Mouse (Mus musculus) midbrain, embryonic 11.5 days (tissue): ENCODE data around the gene Limch1. TPM values are rescaled to one million over a fixed set of nuclear protein-coding genes. Genes with fewer than 3 reads are reported as not detected.

Source experiments
- ATAC-seq: fragments of 200-750 bp; cut with Nextera tagmentation; 2 replicates; pipeline ENCODE4 v1.8.0; 2017; ENCODE audit warnings: moderate TSS enrichment, moderate library complexity; ENCODE audit not compliant: low FRiP score
- DNase-seq: peaks from one replicate; pipeline ENCODE4 v3.0.0; 2015; ENCODE audit warnings: low spot score; ENCODE audit errors: missing footprints
- H3K27ac ChIP-seq: fragments of 300-500 bp; sonication (generic); 2 replicates; pipeline ENCODE4 v1.5.1; 2014; ENCODE audit warnings: low read depth, low read length
- H3K27me3 ChIP-seq: fragments of 300-500 bp; sonication (generic); 2 replicates; pipeline ENCODE4 v1.6.1; 2014; ENCODE audit warnings: mild to moderate bottlenecking, low read length, moderate library complexity, mixed read lengths; ENCODE audit not compliant: control insufficient read depth, insufficient read depth
- H3K36me3 ChIP-seq: fragments of 300-500 bp; sonication (generic); 2 replicates; pipeline ENCODE4 v1.6.1; 2014; ENCODE audit warnings: mild to moderate bottlenecking, low read length, moderate library complexity, mixed read lengths; ENCODE audit not compliant: control insufficient read depth, insufficient read depth
- H3K4me1 ChIP-seq: fragments of 300-500 bp; sonication (generic); 2 replicates; pipeline ENCODE4 v1.6.1; 2014; ENCODE audit warnings: low read length; ENCODE audit not compliant: control insufficient read depth, insufficient read depth
- H3K4me2 ChIP-seq: fragments of 300-500 bp; sonication (generic); 2 replicates; pipeline ENCODE4 v1.6.1; 2014; ENCODE audit warnings: mild to moderate bottlenecking, moderate library complexity
- H3K4me3 ChIP-seq: fragments of 300-500 bp; sonication (generic); 2 replicates; pipeline ENCODE4 v1.5.1; 2014; ENCODE audit warnings: low read depth, low read length
- H3K9ac ChIP-seq: fragments of 300-500 bp; sonication (generic); 2 replicates; pipeline ENCODE4 v1.6.1; 2014; ENCODE audit warnings: low read length
- H3K9me3 ChIP-seq: fragments of 300-500 bp; sonication (generic); 2 replicates; pipeline ENCODE4 v1.6.1; 2016; ENCODE audit warnings: low read length; ENCODE audit not compliant: control insufficient read depth
- WGBS: fragments of 180-500 bp; shearing (Covaris S2); extraction: QIAGEN DNeasy Blood & Tissue Kit; methylation state at CpG from one replicate; pipeline ENCODE4 v1.1.7; 2014; 5-methylcytosine and 5-hydroxymethylcytosine counted together
- polyA plus RNA-seq: library from polyadenylated mRNA; unstranded; fragments of >200 nt; fragmentation: Nextera tagmentation; extraction: Ambion mirVana; gene quantifications from 2 replicates; pipeline ENCODE4 v1.2.1, GENCODE M21; 2014

Gene Limch1
- polyA plus RNA-seq, 1 experiment from 2014 or later: 50.5 TPM

DNA sequence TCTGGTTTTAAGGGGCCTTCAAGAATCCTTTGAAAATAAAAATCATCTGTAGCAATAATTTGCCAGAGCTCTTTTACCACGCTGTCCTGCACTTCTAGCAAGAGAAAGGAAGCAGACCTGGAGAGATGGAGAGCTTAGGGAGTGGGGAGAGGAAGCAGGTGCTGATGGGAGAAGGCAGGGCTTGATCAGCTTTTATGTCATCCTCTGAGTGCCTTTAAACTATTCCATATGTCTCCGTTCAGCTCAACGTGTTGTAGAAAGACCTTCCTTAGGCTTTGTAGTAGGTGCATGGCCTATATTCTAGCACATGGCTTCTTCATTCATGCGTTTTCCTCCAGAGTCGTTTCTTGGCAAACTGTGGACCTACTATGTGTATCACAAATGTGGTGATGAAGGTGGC is 237.5 kb downstream of the Limch1 start:
- Histone ChIP-seq H3K4me3 (no peak overlapping the region), H3K9me3 (no peaks in the 10 kb centered on the region), H3K4me1 (no peaks in the 10 kb centered on the region), H3K4me2 (no peak overlapping the region), H3K36me3 (no peaks in the 10 kb centered on the region), H3K27ac (no peak overlapping the region), H3K9ac (no peak overlapping the region), H3K27me3 (no peaks in the 10 kb centered on the region)
- ATAC-seq (no peak), DNase-seq (no peak)
- WGBS: 91% methylated on average over 5 of the region's 5 CpGs

DNA sequence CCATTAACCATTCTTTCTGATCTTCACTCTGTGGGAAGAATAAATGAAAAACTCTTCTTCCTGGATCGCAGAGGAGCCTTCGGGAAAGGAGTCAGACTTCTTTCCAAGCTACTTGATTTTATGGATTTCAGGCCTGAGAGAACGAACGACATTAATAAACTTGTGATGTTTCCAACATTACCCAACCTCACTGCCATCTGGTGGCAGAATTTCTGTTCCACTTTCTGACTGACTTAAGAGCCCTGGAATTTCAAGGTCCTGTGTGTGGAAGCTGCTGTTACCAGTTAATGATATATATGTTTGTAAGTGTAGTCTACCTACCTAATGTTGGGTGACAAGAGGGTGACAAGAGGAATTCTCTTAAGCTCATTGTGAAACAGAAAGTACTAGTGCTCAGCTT is 243.3 kb downstream of the Limch1 start:
- 91% methylated on average over 4 of the region's 4 CpGs for WGBS
- no peak overlapping the region for H3K27ac ChIP-seq
- no peak overlapping the region for H3K9ac ChIP-seq
- H3K27me3 ChIP-seq: no peaks in the 10 kb centered on the region
- H3K9me3 ChIP-seq: no peaks in the 10 kb centered on the region
- ATAC-seq: no peak
- no peak overlapping the region for H3K4me2 ChIP-seq
- H3K4me3 ChIP-seq: no peak overlapping the region
- H3K4me1 ChIP-seq: no peaks in the 10 kb centered on the region
- DNase-seq: no peak
- H3K36me3 ChIP-seq: no peaks in the 10 kb centered on the region

DNA sequence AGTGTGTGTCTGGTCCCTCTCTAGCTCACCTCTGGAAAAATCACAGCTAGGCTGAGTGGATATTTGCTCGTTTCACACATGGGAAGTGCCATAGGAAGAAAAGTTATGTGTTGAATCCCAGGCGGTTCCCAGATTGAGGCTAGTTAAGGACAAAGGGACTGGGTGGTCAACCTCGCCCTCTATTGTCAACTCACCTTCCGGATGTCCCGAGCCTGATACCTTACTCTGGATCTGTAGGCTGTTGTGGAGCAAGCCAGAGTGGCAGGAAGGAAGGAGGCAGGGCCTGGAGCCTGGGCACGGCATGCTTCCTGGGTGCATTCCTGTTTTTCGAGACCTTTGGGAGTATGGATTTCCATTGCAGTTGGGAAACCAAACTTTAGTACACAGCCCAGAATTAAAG is 243.9 kb downstream of the Limch1 start:
- no peaks in the 10 kb centered on the region for H3K36me3 ChIP-seq
- H3K9me3 ChIP-seq: no peaks in the 10 kb centered on the region
- ATAC-seq (no peak), DNase-seq (no peak)
- WGBS: 86% methylated on average over 7 of the region's 7 CpGs
- no peak overlapping the region for H3K4me3 ChIP-seq
- no peak overlapping the region for H3K27ac ChIP-seq
- no peak overlapping the region for H3K4me2 ChIP-seq
- H3K27me3 ChIP-seq: no peaks in the 10 kb centered on the region
- no peaks in the 10 kb centered on the region for H3K4me1 ChIP-seq
- H3K9ac ChIP-seq: no peak overlapping the region

DNA sequence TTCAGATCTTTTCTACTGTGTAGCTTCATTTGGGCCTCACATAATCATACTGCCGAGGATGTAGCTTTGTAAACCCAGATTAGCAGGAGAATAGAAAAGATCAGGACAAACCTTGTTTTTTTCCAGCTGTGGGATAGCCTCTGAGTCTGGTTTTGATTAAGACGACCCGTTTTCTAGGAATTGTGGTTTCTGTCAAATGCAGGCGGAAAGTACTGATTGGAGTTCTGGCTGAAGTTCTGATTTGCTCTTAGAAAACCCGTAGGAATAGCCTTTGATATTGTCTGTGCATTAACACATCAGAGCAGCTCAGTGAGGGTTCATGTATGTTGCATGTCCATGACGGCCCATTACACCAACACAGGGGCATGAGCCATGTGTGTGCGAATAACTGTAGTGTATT is 246.8 kb downstream of the Limch1 start:
- H3K4me2 ChIP-seq: no peak overlapping the region
- 84% methylated on average over 7 of the region's 7 CpGs for WGBS
- peaks cover 12% of the 10 kb centered on the region for H3K4me1 ChIP-seq
- no peaks in the 10 kb centered on the region for H3K36me3 ChIP-seq
- ATAC-seq (no peak), DNase-seq (no peak)
- no peak overlapping the region for H3K4me3 ChIP-seq
- H3K9me3 ChIP-seq: no peaks in the 10 kb centered on the region
- H3K9ac ChIP-seq: no peak overlapping the region
- no peaks in the 10 kb centered on the region for H3K27me3 ChIP-seq
- no peak overlapping the region for H3K27ac ChIP-seq

DNA sequence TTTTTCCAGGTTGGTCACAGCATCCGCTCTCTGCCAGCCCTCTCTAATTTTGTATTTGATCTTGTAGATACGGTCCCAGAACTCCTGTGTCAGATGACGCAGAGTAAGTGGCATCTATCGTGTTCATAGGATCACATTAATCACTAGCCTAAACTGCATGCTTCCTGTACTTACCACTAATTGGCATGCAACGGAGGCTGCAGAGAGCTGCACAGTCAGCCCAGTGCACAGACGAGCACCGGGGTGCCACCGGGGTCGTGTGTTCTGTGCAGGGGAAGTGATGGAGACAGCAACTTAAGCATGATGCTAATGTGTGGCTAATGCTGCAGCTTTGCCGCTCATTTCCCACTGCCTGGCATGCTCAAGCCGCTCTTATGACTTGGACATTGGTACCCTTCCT is 247.4 kb downstream of the Limch1 start:
- DNase-seq (no peak), ATAC-seq (no peak)
- H3K4me3 ChIP-seq: no peak overlapping the region
- WGBS: 83% methylated on average over 11 of the region's 11 CpGs
- no peaks in the 10 kb centered on the region for H3K9me3 ChIP-seq
- H3K27ac ChIP-seq: no peak overlapping the region
- H3K36me3 ChIP-seq: no peaks in the 10 kb centered on the region
- H3K9ac ChIP-seq: no peak overlapping the region
- no peaks in the 10 kb centered on the region for H3K27me3 ChIP-seq
- peaks cover 14% of the 10 kb centered on the region for H3K4me1 ChIP-seq
- H3K4me2 ChIP-seq: no peak overlapping the region

DNA sequence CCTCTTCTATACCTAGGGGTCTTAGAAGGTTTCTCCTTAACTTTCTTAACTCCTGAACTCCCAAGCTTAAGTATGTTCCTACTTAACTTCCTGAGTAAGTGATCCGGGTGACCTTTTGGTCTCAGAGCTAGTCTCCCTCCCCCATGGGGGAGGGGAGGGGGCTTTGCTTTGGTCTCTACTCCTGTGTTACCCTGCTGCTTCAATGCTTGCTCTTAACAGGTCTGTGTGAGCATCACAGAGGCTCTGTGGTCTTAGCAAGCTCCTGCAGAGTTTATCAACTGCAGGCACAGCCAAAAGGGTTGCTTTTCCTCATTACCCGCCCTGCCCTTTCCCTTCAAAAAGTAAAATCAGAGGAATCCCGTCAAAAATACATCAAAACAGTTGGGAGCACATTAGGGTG is 250.5 kb downstream of the Limch1 start:
- ATAC-seq: no peak; the same call in 1 of the 2 replicates
- Histone ChIP-seq H3K9me3 (no peaks in the 10 kb centered on the region), H3K9ac (no peak overlapping the region), H3K27ac (no peak overlapping the region), H3K4me1 (peaks cover 14% of the 10 kb centered on the region), H3K27me3 (no peaks in the 10 kb centered on the region), H3K4me3 (no peak overlapping the region), H3K4me2 (no peak overlapping the region), H3K36me3 (no peaks in the 10 kb centered on the region)
- 10% methylated on average over 3 of the region's 3 CpGs for WGBS
- DNase-seq: peak; percentile 86

- H3K27me3 ChIP-seq: no peaks in the 10 kb centered on the region
- H3K9ac ChIP-seq: peak overlapping the region; percentile 62
- H3K9me3 ChIP-seq: no peaks in the 10 kb centered on the region
- peak overlapping the region; percentile 65 for H3K4me2 ChIP-seq
- H3K27ac ChIP-seq: no peak overlapping the region; the same call in 1 of the 2 replicates
- peak; percentile 100 for DNase-seq
- ATAC-seq: peak; percentile 89
- peak overlapping the region; percentile 38 for H3K4me3 ChIP-seq
- no peaks in the 10 kb centered on the region for H3K36me3 ChIP-seq
- H3K4me1 ChIP-seq: peaks cover 14% of the 10 kb centered on the region
- under 1% methylated on average over 33 of the region's 33 CpGs for WGBS
These were observed 251.4 kb downstream of the Limch1 start for GRCm38 (mm10) chr5:66996886-66997599.

- no peaks in the 10 kb centered on the region for H3K9me3 ChIP-seq
- WGBS: 16% methylated on average over 7 of the region's 7 CpGs
- peaks cover 14% of the 10 kb centered on the region for H3K4me1 ChIP-seq
- DNase-seq: peak; percentile 91
- H3K27ac ChIP-seq: no peak overlapping the region
- H3K27me3 ChIP-seq: no peaks in the 10 kb centered on the region
- H3K9ac ChIP-seq: peak overlapping the region; percentile 62
- peak overlapping the region; percentile 38 for H3K4me3 ChIP-seq
- H3K36me3 ChIP-seq: no peaks in the 10 kb centered on the region
- no peak for ATAC-seq
- peak overlapping the region; percentile 65 for H3K4me2 ChIP-seq
These were observed 251.9 kb downstream of the Limch1 start for GRCm38 (mm10) chr5:66997600-66997930.

- Histone ChIP-seq H3K4me3 (no peak overlapping the region), H3K9me3 (no peaks in the 10 kb centered on the region), H3K36me3 (no peaks in the 10 kb centered on the region), H3K4me2 (no peak overlapping the region), H3K27ac (no peak overlapping the region), H3K9ac (no peak overlapping the region), H3K4me1 (peaks cover 14% of the 10 kb centered on the region), H3K27me3 (no peaks in the 10 kb centered on the region)
- 77% methylated on average over 6 of the region's 6 CpGs for WGBS
- no peak for ATAC-seq
- peak; percentile 10 for DNase-seq
These were observed 252.7 kb downstream of the Limch1 start for GRCm38 (mm10) chr5:66998341-66998740.
